ENCODE assay signal across 8 mouse cellular contexts in genomic region chr11:88140066-88141060, GRCm38 (mm10). TPM values are rescaled to one million over a fixed set of nuclear protein-coding genes. Genes with fewer than 3 reads are reported as not detected.
DNase-seq lines count a peak whose midpoint lies in the region; ATAC-seq and TF ChIP-seq lines count a peak whose summit lies in the region.

No protein-coding gene starts in this region.

- DNase-seq in kidney, postnatal 0 days (ENCODE audit: low spot score), result no peak
- DNase-seq in kidney, postnatal 14 days, result no peak
- DNase-seq in adrenal gland, postnatal 14 days, result no peak

- no peaks in the 10 kb centered on the region for H3K9me3 ChIP-seq in kidney, postnatal 0 days (replicated peaks; ENCODE audit: low read length)
- no peaks in the 10 kb centered on the region for H3K9me3 ChIP-seq in heart, embryonic 13.5 days
- no peaks in the 10 kb centered on the region for H3K9me3 ChIP-seq in midbrain, embryonic 13.5 days

- H3K27me3 ChIP-seq in kidney, postnatal 0 days (ENCODE audit: insufficient read depth, low read length), result no peaks in the 10 kb centered on the region
- no peaks in the 10 kb centered on the region for H3K27me3 ChIP-seq in heart, embryonic 13.5 days (replicated peaks)
- H3K27me3 ChIP-seq in midbrain, embryonic 13.5 days, result no peaks in the 10 kb centered on the region

- H3K9ac ChIP-seq in kidney, postnatal 0 days (ENCODE audit: low read depth, low read length), result 0 out of 2 replicates have a peak overlapping the region, but pooled peaks have one; percentile 3
- peak overlapping the region; percentile 47 for H3K9ac ChIP-seq in heart, embryonic 13.5 days
- H3K9ac ChIP-seq in midbrain, embryonic 13.5 days (replicated peaks), result no peak overlapping the region; the same call in 1 of the 2 replicates

- H3K36me3 ChIP-seq in kidney, postnatal 0 days (ENCODE audit: insufficient read depth, low read length), result no peaks in the 10 kb centered on the region
- peaks cover 5% of the 10 kb centered on the region; the same call in 1 of the 2 replicates for H3K36me3 ChIP-seq in heart, embryonic 13.5 days
- no peaks in the 10 kb centered on the region for H3K36me3 ChIP-seq in midbrain, embryonic 13.5 days

- no peak overlapping the region for H3K4me2 ChIP-seq in kidney, postnatal 0 days (ENCODE audit: low read length)
- no peak overlapping the region for H3K4me2 ChIP-seq in heart, embryonic 13.5 days
- peak overlapping the region; percentile 47; the same call in 1 of the 2 replicates for H3K4me2 ChIP-seq in midbrain, embryonic 13.5 days (replicated peaks)

- H3K4me3 ChIP-seq in kidney, postnatal 0 days (replicated peaks; ENCODE audit: low read depth, low read length), result no peak overlapping the region
- H3K4me3 ChIP-seq in brown adipose tissue, adult 24 weeks (ENCODE audit: insufficient read depth, low read depth, low read length), result no peak overlapping the region
- H3K4me3 ChIP-seq in heart, embryonic 13.5 days, result no peak overlapping the region
- H3K4me3 ChIP-seq in midbrain, embryonic 13.5 days (replicated peaks), result no peak overlapping the region

- ATAC-seq in kidney, postnatal 0 days (replicated peaks; ENCODE audit: low FRiP score, low read depth), result 0 out of 2 replicates have a peak, but pooled peaks have one; percentile 55
- no peak for ATAC-seq in heart, embryonic 13.5 days (ENCODE audit: extremely low read depth, insufficient number of reproducible peaks, low FRiP score, low TSS enrichment)
- ATAC-seq in midbrain, embryonic 13.5 days, result peak; percentile 38; the same call in 1 of the 2 replicates
- no peak for ATAC-seq in CD4-positive, CD25-positive, alpha-beta regulatory T cell, adult 4 months
- ATAC-seq in monocyte, adult 5-6 weeks (replicated peaks; ENCODE audit: insufficient number of reproducible peaks, low FRiP score, low TSS enrichment, poor library complexity, severe bottlenecking), result no peak

- H3K4me1 ChIP-seq in kidney, postnatal 0 days (replicated peaks; ENCODE audit: insufficient read depth, low read length), result peaks cover 28% of the 10 kb centered on the region
- H3K4me1 ChIP-seq in brown adipose tissue, adult 24 weeks (ENCODE audit: control insufficient read depth, insufficient read depth, insufficient read length, low read length), result peaks cover 37% of the 10 kb centered on the region
- peaks cover 54% of the 10 kb centered on the region for H3K4me1 ChIP-seq in heart, embryonic 13.5 days
- peaks cover 69% of the 10 kb centered on the region for H3K4me1 ChIP-seq in midbrain, embryonic 13.5 days (replicated peaks)

- 38% methylated on average over 13 of the region's 13 CpGs for whole genome bisulfite sequencing in kidney, postnatal 0 days
- WGBS in heart, embryonic 13.5 days, result 28% methylated on average over 13 of the region's 13 CpGs
- WGBS in midbrain, embryonic 13.5 days, result 9% methylated on average over 13 of the region's 13 CpGs

- H3K27ac ChIP-seq in kidney, postnatal 0 days, result no peak overlapping the region
- H3K27ac ChIP-seq in brown adipose tissue, adult 24 weeks (replicated peaks; ENCODE audit: low read depth, low read length), result peak overlapping the region; percentile 91
- no peak overlapping the region for H3K27ac ChIP-seq in heart, embryonic 13.5 days (replicated peaks)
- H3K27ac ChIP-seq in midbrain, embryonic 13.5 days, result peak overlapping the region; percentile 94

- TF ChIP-seq CTCF in kidney, postnatal 0 days (IDR thresholded peaks at IDR 0.05; ENCODE audit: low read depth), result no peak

RNA-seq across cellular contexts. Expression of gene Cuedc1, which starts 42.5 kb away (rescaled TPM):
- polyA plus RNA-seq in kidney, postnatal 0 days (2015; fragmentation: Nextera tagmentation; extraction: Ambion mirVana), result 16.4 and 19.4 TPM in 2 replicates
- 7.3 and 15.9 TPM in 2 replicates for polyA plus RNA-seq in brown adipose tissue, adult 24 weeks (2012; ENCODE audit: insufficient read depth, insufficient read length, missing spikeins)
- 16.8 and 18.1 TPM in 2 replicates for polyA plus RNA-seq in heart, embryonic 13.5 days (2015; fragmentation: Nextera tagmentation; extraction: Ambion mirVana)
- polyA plus RNA-seq in midbrain, embryonic 13.5 days (2015; fragmentation: Nextera tagmentation; extraction: Ambion mirVana), result 40.6 and 46.1 TPM in 2 replicates
- 37.9 and 41.9 TPM in 2 replicates for total RNA-seq in adrenal gland, postnatal 14 days (2021)
- 1 to 10 TPM; 4.1 to 9.9 TPM for polyA plus RNA-seq in CD4-positive, CD25-positive, alpha-beta regulatory T cell, adult 4 months (2017; shearing (Covaris generic))
- total RNA-seq in monocyte, adult 5-6 weeks (2017), result 5.8 to 24.0 TPM (median 11.9 TPM) in 3 replicates

Comparison
In these comparisons a context has a peak if more than half of its experiments do, and no peak if none do; other contexts are left out.
1. ATAC-seq: peak in kidney, postnatal 0 days (single experiment) and midbrain, embryonic 13.5 days (single experiment); none in heart, embryonic 13.5 days (single experiment), CD4-positive, CD25-positive, alpha-beta regulatory T cell, adult 4 months (single experiment) and monocyte, adult 5-6 weeks (single experiment).
2. H3K27ac ChIP-seq: peak in brown adipose tissue, adult 24 weeks (single experiment) and midbrain, embryonic 13.5 days (single experiment); none in kidney, postnatal 0 days (single experiment) and heart, embryonic 13.5 days (single experiment).